Mouse (Mus musculus): Measurements from ENCODE around the gene Plekha6. TPM values are rescaled to one million over a fixed set of nuclear protein-coding genes. Genes with fewer than 3 reads are reported as not detected.

Gene Plekha6
- polyA plus RNA-seq, 1 experiment from 2014 or later: 2.0 TPM

DNA sequence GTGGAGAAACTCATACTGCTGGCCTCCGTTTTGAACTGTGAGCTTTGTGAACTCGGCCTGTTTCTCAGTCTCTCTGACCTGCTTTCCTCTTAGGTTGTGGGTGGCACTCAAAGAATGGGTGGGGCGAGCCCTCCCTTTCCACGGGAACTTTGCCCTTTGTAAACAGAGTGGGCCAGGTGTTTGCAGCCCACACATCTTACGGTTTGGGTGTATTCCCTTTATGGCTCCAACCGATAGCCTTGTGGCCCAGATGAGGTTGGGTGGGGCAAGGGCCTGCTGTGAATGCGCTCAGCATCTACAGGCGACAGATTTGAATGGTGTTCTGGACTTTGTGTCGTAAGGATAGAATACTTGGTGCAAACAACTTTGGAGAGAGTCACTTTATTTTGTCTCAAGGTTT lies 26.5 kb downstream of the Plekha6 start:
- H3K27ac ChIP-seq (replicated peaks; ENCODE audit: low read depth, low read length): no peak overlapping the region

DNA sequence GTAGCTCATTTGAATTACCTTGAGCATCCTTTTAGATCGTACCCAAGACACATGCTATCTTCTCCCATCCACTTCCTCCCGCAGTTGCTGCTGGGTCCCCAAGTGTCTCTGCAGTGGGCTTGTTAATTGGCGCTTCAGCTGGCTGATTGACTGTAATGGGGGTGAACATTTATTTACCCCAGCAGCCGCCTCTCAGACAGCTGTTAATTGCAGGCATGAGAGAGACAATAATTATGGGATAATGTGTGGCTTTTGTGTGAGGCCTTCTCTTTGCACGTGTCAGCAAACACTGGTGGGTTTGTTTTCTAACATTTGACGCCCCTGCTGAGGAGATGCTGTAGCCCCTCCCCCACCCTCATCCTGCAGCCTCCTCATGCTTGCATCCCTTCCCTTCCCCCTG lies 32.2 kb downstream of the Plekha6 start:
- H3K4me2 ChIP-seq (ENCODE audit: low read depth, low read length): no peak overlapping the region
- ATAC-seq (replicated peaks; ENCODE audit: insufficient number of reproducible peaks, low FRiP score, low TSS enrichment, low read depth) (no peak), DNase-seq (ENCODE audit: low spot score) (no peak)
- no peaks in the 10 kb centered on the region for H3K36me3 ChIP-seq (replicated peaks; ENCODE audit: control insufficient read depth, insufficient read depth, low read depth, low read length)
- no peaks in the 10 kb centered on the region for H3K9me3 ChIP-seq (replicated peaks; ENCODE audit: control insufficient read depth, low read length)
- H3K4me3 ChIP-seq (ENCODE audit: low read depth, low read length): no peak overlapping the region
- H3K27ac ChIP-seq (replicated peaks; ENCODE audit: low read depth, low read length): no peak overlapping the region
- H3K4me1 ChIP-seq (ENCODE audit: control insufficient read depth, insufficient read depth, low read length): peaks cover 2% of the 10 kb centered on the region; the same call in 1 of the 2 replicates
- 25% methylated on average over 6 of the region's 6 CpGs for WGBS
- no peak overlapping the region for H3K9ac ChIP-seq (replicated peaks; ENCODE audit: low read length)
- no peaks in the 10 kb centered on the region for H3K27me3 ChIP-seq (ENCODE audit: control insufficient read depth, insufficient read depth, low read length)

More for the DNA sequence above, 26.5 kb downstream of the Plekha6 start:
- Histone ChIP-seq H3K27me3 (ENCODE audit: control insufficient read depth, insufficient read depth, low read length) (no peaks in the 10 kb centered on the region), H3K36me3 (replicated peaks; ENCODE audit: control insufficient read depth, insufficient read depth, low read depth, low read length) (no peaks in the 10 kb centered on the region), H3K4me3 (ENCODE audit: low read depth, low read length) (no peak overlapping the region), H3K4me1 (ENCODE audit: control insufficient read depth, insufficient read depth, low read length) (peaks cover 3% of the 10 kb centered on the region; the same call in 1 of the 2 replicates), H3K4me2 (ENCODE audit: low read depth, low read length) (no peak overlapping the region), H3K9me3 (replicated peaks; ENCODE audit: control insufficient read depth, low read length) (no peaks in the 10 kb centered on the region), H3K9ac (replicated peaks; ENCODE audit: low read length) (no peak overlapping the region)
- no peak for ATAC-seq (replicated peaks; ENCODE audit: insufficient number of reproducible peaks, low FRiP score, low TSS enrichment, low read depth)
- no peak for DNase-seq (ENCODE audit: low spot score)
- WGBS: 93% methylated on average over 9 of the region's 9 CpGs

DNA sequence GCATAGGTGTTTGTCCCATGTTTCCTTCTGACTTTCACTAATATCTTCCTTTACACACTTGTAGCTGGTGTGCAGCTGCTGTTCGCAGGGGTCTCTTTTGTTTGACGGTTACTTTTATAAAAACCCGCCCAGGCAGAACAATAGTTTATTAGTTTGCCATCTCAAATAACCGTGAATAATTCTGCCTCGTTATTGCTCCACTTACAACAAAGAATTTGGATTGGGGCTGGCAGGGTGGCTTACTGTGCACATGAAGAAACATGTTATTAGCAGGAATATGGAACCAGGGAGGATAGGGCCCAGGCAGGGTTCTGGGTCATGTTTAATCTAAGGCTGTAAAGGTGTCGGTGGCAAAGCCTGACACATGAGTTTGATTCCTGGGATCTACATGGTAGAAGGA lies 33.3 kb downstream of the Plekha6 start:
- Histone ChIP-seq H3K4me3 (ENCODE audit: low read depth, low read length) (no peak overlapping the region), H3K36me3 (replicated peaks; ENCODE audit: control insufficient read depth, insufficient read depth, low read depth, low read length) (no peaks in the 10 kb centered on the region), H3K27me3 (ENCODE audit: control insufficient read depth, insufficient read depth, low read length) (no peaks in the 10 kb centered on the region), H3K4me2 (ENCODE audit: low read depth, low read length) (no peak overlapping the region), H3K9ac (replicated peaks; ENCODE audit: low read length) (no peak overlapping the region), H3K9me3 (replicated peaks; ENCODE audit: control insufficient read depth, low read length) (no peaks in the 10 kb centered on the region), H3K4me1 (ENCODE audit: control insufficient read depth, insufficient read depth, low read length) (peaks cover 2% of the 10 kb centered on the region; the same call in 1 of the 2 replicates), H3K27ac (replicated peaks; ENCODE audit: low read depth, low read length) (no peak overlapping the region)
- ATAC-seq (replicated peaks; ENCODE audit: insufficient number of reproducible peaks, low FRiP score, low TSS enrichment, low read depth) (no peak), DNase-seq (ENCODE audit: low spot score) (no peak)
- WGBS: 68% methylated on average over 6 of the region's 6 CpGs

DNA sequence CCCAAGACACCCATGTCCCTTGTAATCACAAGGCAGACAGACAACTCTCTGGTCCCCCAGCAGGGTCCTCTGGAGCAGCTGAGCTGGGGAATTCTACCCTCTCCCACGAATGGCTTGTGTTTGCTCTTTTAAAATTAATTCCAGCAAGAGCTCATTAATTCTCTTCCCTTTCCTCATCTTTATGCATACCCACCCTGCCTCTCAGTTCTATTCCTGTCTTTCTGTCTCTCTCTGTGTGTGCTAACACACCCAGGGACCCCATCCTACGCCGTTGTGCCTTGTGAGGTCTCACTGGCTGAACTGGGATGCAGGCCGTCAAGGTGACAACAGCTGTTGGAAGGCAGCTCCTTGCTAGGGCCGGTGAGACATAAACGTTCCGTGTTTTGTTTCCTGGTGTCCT lies 35.7 kb downstream of the Plekha6 start:
- H3K36me3 ChIP-seq (replicated peaks; ENCODE audit: control insufficient read depth, insufficient read depth, low read depth, low read length): no peaks in the 10 kb centered on the region
- H3K27me3 ChIP-seq (ENCODE audit: control insufficient read depth, insufficient read depth, low read length): no peaks in the 10 kb centered on the region
- H3K9me3 ChIP-seq (replicated peaks; ENCODE audit: control insufficient read depth, low read length): no peaks in the 10 kb centered on the region
- DNase-seq (ENCODE audit: low spot score) (no peak), ATAC-seq (replicated peaks; ENCODE audit: insufficient number of reproducible peaks, low FRiP score, low TSS enrichment, low read depth) (no peak)
- WGBS: 76% methylated on average over 7 of the region's 7 CpGs
- H3K4me2 ChIP-seq (ENCODE audit: low read depth, low read length): no peak overlapping the region
- H3K4me3 ChIP-seq (ENCODE audit: low read depth, low read length): no peak overlapping the region
- 0 out of 2 replicates have a peak overlapping the region, but pooled peaks have one; percentile 11 for H3K27ac ChIP-seq (replicated peaks; ENCODE audit: low read depth, low read length)
- H3K4me1 ChIP-seq (ENCODE audit: control insufficient read depth, insufficient read depth, low read length): peaks cover 2% of the 10 kb centered on the region; the same call in 1 of the 2 replicates
- no peak overlapping the region for H3K9ac ChIP-seq (replicated peaks; ENCODE audit: low read length)

DNA sequence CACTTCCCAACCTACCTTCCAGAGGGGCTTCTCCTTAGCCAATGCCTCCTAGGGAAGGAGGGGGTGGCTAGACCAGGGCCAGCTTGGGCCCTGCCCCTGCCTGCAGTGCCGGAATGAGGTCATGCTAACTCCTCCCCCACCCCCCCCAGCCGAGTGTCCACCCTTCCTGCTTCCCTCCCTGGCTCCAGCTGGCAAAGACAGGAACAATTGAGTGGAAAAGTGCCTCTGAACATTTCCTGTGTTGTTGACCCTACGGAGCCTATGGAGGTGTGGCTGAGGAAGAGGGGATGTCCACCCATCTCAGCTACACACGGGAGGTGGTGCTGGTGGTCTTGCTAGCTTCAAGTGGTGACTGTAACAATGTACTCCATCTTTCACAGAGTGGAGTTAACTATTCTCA lies 37.5 kb downstream of the Plekha6 start:
- Histone ChIP-seq H3K4me1 (ENCODE audit: control insufficient read depth, insufficient read depth, low read length) (no peaks in the 10 kb centered on the region), H3K27ac (replicated peaks; ENCODE audit: low read depth, low read length) (no peak overlapping the region), H3K36me3 (replicated peaks; ENCODE audit: control insufficient read depth, insufficient read depth, low read depth, low read length) (no peaks in the 10 kb centered on the region), H3K27me3 (ENCODE audit: control insufficient read depth, insufficient read depth, low read length) (no peaks in the 10 kb centered on the region), H3K9me3 (replicated peaks; ENCODE audit: control insufficient read depth, low read length) (no peaks in the 10 kb centered on the region), H3K4me2 (ENCODE audit: low read depth, low read length) (no peak overlapping the region), H3K4me3 (ENCODE audit: low read depth, low read length) (no peak overlapping the region), H3K9ac (replicated peaks; ENCODE audit: low read length) (no peak overlapping the region)
- peak; percentile 31; the same call in 1 of the 2 replicates for ATAC-seq (replicated peaks; ENCODE audit: insufficient number of reproducible peaks, low FRiP score, low TSS enrichment, low read depth)
- 29% methylated on average over 4 of the region's 4 CpGs for WGBS
- DNase-seq (ENCODE audit: low spot score): no peak

DNA sequence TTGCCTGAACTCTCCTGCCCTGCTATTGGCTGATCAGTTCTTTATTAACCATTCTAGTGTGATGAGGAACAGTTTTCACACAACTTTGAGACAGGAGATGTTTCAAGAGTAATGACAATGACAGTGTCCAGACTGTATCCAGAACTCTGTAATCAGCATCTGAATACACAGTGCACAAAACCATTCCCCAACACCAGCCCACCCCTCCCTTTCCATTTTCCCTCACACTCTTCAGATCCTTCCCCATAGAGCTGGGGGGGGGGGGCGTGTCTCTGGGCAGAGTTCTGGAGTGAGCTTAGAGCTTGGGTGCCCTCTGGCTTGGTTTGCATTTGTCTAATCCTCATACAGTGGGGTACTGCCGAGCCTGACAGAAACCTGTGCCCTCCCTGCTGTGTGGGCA lies 39.7 kb downstream of the Plekha6 start:
- WGBS: 41% methylated on average over 2 of the region's 2 CpGs
- H3K36me3 ChIP-seq (replicated peaks; ENCODE audit: control insufficient read depth, insufficient read depth, low read depth, low read length): no peaks in the 10 kb centered on the region
- no peak overlapping the region for H3K9ac ChIP-seq (replicated peaks; ENCODE audit: low read length)
- DNase-seq (ENCODE audit: low spot score): no peak
- no peaks in the 10 kb centered on the region for H3K9me3 ChIP-seq (replicated peaks; ENCODE audit: control insufficient read depth, low read length)
- H3K4me3 ChIP-seq (ENCODE audit: low read depth, low read length): no peak overlapping the region
- no peaks in the 10 kb centered on the region for H3K4me1 ChIP-seq (ENCODE audit: control insufficient read depth, insufficient read depth, low read length)
- no peak for ATAC-seq (replicated peaks; ENCODE audit: insufficient number of reproducible peaks, low FRiP score, low TSS enrichment, low read depth)
- H3K27me3 ChIP-seq (ENCODE audit: control insufficient read depth, insufficient read depth, low read length): no peaks in the 10 kb centered on the region
- no peak overlapping the region for H3K27ac ChIP-seq (replicated peaks; ENCODE audit: low read depth, low read length)
- no peak overlapping the region for H3K4me2 ChIP-seq (ENCODE audit: low read depth, low read length)

DNA sequence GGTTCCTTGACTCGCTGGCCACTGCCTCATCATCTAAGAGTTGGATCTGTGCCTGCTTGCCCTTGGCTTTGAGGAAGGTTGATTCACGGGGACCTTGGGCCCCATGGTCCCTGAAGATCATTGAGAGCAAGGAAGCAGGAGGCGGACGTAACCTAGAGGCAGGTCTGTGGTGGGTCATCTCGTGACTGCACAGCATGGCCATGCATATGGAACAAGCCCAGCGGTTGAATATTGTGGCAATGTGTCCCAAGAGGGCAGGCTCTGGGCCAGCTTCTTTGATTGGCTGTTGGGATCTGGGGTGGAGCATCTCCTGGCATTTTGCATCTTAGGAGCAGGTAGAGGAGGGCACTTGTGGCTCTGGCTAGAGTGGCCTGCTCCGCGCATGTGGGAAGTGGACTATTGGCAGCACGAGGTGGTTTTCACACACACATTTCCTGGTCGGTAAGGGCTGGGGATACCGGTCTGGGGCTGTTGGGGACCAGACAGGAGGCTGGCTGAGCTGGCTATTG lies 40.4 kb downstream of the Plekha6 start:
- no peak overlapping the region for H3K27ac ChIP-seq (replicated peaks; ENCODE audit: low read depth, low read length)
- 76% methylated on average over 11 of the region's 11 CpGs for WGBS
- H3K4me1 ChIP-seq (ENCODE audit: control insufficient read depth, insufficient read depth, low read length): no peaks in the 10 kb centered on the region
- DNase-seq (ENCODE audit: low spot score): no peak
- H3K4me3 ChIP-seq (ENCODE audit: low read depth, low read length): no peak overlapping the region
- ATAC-seq (replicated peaks; ENCODE audit: insufficient number of reproducible peaks, low FRiP score, low TSS enrichment, low read depth): 0 out of 2 replicates have a peak, but pooled peaks have one; percentile 36
- H3K4me2 ChIP-seq (ENCODE audit: low read depth, low read length): no peak overlapping the region
- no peaks in the 10 kb centered on the region for H3K9me3 ChIP-seq (replicated peaks; ENCODE audit: control insufficient read depth, low read length)
- H3K27me3 ChIP-seq (ENCODE audit: control insufficient read depth, insufficient read depth, low read length): no peaks in the 10 kb centered on the region
- no peak overlapping the region for H3K9ac ChIP-seq (replicated peaks; ENCODE audit: low read length)
- H3K36me3 ChIP-seq (replicated peaks; ENCODE audit: control insufficient read depth, insufficient read depth, low read depth, low read length): no peaks in the 10 kb centered on the region

DNA sequence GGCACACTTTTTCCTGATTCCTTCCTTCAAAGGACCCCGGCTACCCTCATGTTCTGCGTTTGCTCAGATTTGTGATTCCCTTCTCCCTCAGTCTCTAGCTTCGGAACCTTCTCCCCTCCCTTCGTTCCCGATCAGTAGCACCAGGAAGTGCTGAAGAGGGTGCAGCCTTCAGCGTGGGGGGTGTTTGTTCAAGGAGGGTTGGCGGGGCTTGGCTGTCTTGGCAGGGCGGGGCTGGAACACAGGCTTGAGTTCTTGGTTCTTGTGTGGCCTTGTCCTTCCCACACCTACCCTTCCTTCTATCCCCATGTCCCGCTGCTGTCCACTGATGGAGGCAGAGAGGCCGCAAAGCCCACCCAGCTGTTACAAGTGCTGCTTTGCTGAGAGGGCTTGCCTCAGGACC lies 41.0 kb downstream of the Plekha6 start:
- DNase-seq (ENCODE audit: low spot score) (no peak), ATAC-seq (replicated peaks; ENCODE audit: insufficient number of reproducible peaks, low FRiP score, low TSS enrichment, low read depth) (no peak)
- no peak overlapping the region for H3K4me2 ChIP-seq (ENCODE audit: low read depth, low read length)
- H3K36me3 ChIP-seq (replicated peaks; ENCODE audit: control insufficient read depth, insufficient read depth, low read depth, low read length): no peaks in the 10 kb centered on the region
- no peaks in the 10 kb centered on the region for H3K27me3 ChIP-seq (ENCODE audit: control insufficient read depth, insufficient read depth, low read length)
- no peak overlapping the region for H3K9ac ChIP-seq (replicated peaks; ENCODE audit: low read length)
- H3K9me3 ChIP-seq (replicated peaks; ENCODE audit: control insufficient read depth, low read length): no peaks in the 10 kb centered on the region
- H3K4me1 ChIP-seq (ENCODE audit: control insufficient read depth, insufficient read depth, low read length): no peaks in the 10 kb centered on the region
- H3K4me3 ChIP-seq (ENCODE audit: low read depth, low read length): no peak overlapping the region
- no peak overlapping the region for H3K27ac ChIP-seq (replicated peaks; ENCODE audit: low read depth, low read length)
- WGBS: 76% methylated on average over 10 of the region's 10 CpGs
